Mouse (Mus musculus) kidney, postnatal 0 days (tissue): ENCODE data around the gene Cngb1. TPM values are rescaled to one million over a fixed set of nuclear protein-coding genes. Genes with fewer than 3 reads are reported as not detected.

Experiments
- ATAC-seq: fragments of 200-750 bp; cut with Nextera tagmentation; replicated peaks from 2 replicates; pipeline ENCODE4 v1.8.0; 2017; ENCODE audit warnings: low read depth, moderate number of reproducible peaks, moderate TSS enrichment, moderate library complexity; ENCODE audit not compliant: low FRiP score
- DNase-seq: peaks from one replicate; pipeline ENCODE4 v3.0.0-alpha.2; 2016; ENCODE audit warnings: low spot score
- H3K27ac ChIP-seq: fragments of 300-500 bp; sonication (generic); 2 replicates; pipeline ENCODE4 v1.5.1; 2014; ENCODE audit warnings: mild to moderate bottlenecking
- H3K27me3 ChIP-seq: fragments of 300-500 bp; sonication (generic); 2 replicates; pipeline ENCODE4 v1.6.1; 2014; ENCODE audit warnings: low read length, mixed read lengths; ENCODE audit not compliant: insufficient read depth
- H3K36me3 ChIP-seq: fragments of 300-500 bp; sonication (generic); 2 replicates; pipeline ENCODE4 v1.6.1; 2014; ENCODE audit warnings: low read length, mixed read lengths; ENCODE audit not compliant: insufficient read depth
- H3K4me1 ChIP-seq: fragments of 300-500 bp; sonication (generic); replicated peaks from 2 replicates; pipeline ENCODE4 v1.6.1; 2014; ENCODE audit warnings: antibody characterized with exemption, low read length, mixed read lengths; ENCODE audit not compliant: insufficient read depth
- H3K4me2 ChIP-seq: fragments of 300-500 bp; sonication (generic); 2 replicates; pipeline ENCODE4 v1.6.1; 2014; ENCODE audit warnings: mild to moderate bottlenecking, low read length, moderate library complexity, mixed read lengths
- H3K4me3 ChIP-seq: fragments of 300-500 bp; sonication (generic); replicated peaks from 2 replicates; pipeline ENCODE4 v1.5.1; 2014; ENCODE audit warnings: low read depth, low read length
- H3K9ac ChIP-seq: fragments of 300-500 bp; sonication (generic); 2 replicates; pipeline ENCODE4 v1.6.1; 2014; ENCODE audit warnings: low read depth, low read length
- H3K9me3 ChIP-seq: fragments of 300-500 bp; sonication (generic); replicated peaks from 2 replicates; pipeline ENCODE4 v1.6.1; 2016; ENCODE audit warnings: low read length, inconsistent platforms, mixed read lengths
- CTCF ChIP-seq: IDR thresholded peaks from 2 replicates; pipeline ENCODE4 v1.5.1; 2016; ENCODE audit warnings: antibody characterized with exemption, low read depth, mild to moderate bottlenecking, moderate library complexity
- WGBS: fragments of 180-500 bp; shearing (Covaris S2); extraction: QIAGEN DNeasy Blood & Tissue Kit; methylation state at CpG from one replicate; pipeline ENCODE4 v1.1.7; 2014; 5-methylcytosine and 5-hydroxymethylcytosine counted together
- polyA plus RNA-seq: library from polyadenylated mRNA; unstranded; fragments of >200 nt; fragmentation: Nextera tagmentation; extraction: Ambion mirVana; gene quantifications from 2 replicates; pipeline ENCODE4 v1.2.1, GENCODE M21; 2015

Cngb1 gene
- polyA plus RNA-seq, 1 experiment from 2014 or later, result 2.1 TPM

- H3K36me3 ChIP-seq, result no peaks in the 10 kb centered on the region
- ATAC-seq (peak; percentile 91), DNase-seq (peak; percentile 97)
- H3K27ac ChIP-seq, result peak overlapping the region; percentile 47; the same call in 1 of the 2 replicates
- TF ChIP-seq CTCF, result peak; percentile 92
- no peaks in the 10 kb centered on the region for H3K9me3 ChIP-seq
- H3K4me1 ChIP-seq, result no peaks in the 10 kb centered on the region
- 22% methylated on average over 16 of the region's 16 CpGs for WGBS
- no peak overlapping the region for H3K4me3 ChIP-seq
- no peak overlapping the region for H3K9ac ChIP-seq
- peak overlapping the region; percentile 59 for H3K4me2 ChIP-seq
- no peaks in the 10 kb centered on the region for H3K27me3 ChIP-seq
Measured at GRCm38 (mm10) chr8:95254564-95255434, 51.6 kb downstream of the Cngb1 start.

GRCm38 (mm10) chr8:95252056-95252455 is 54.3 kb downstream of the Cngb1 start:
- no peaks in the 10 kb centered on the region for H3K4me1 ChIP-seq
- no peak overlapping the region for H3K4me3 ChIP-seq
- H3K4me2 ChIP-seq, result no peak overlapping the region
- DNase-seq (no peak), ATAC-seq (no peak)
- TF ChIP-seq CTCF, result peak; percentile 15; the same call in 1 of the 2 replicates
- WGBS, result 63% methylated on average over 9 of the region's 9 CpGs
- no peaks in the 10 kb centered on the region for H3K9me3 ChIP-seq
- no peaks in the 10 kb centered on the region for H3K27me3 ChIP-seq
- no peaks in the 10 kb centered on the region for H3K36me3 ChIP-seq
- no peak overlapping the region for H3K9ac ChIP-seq
- no peak overlapping the region for H3K27ac ChIP-seq

GRCm38 (mm10) chr8:95249847-95250246 is 56.5 kb downstream of the Cngb1 start:
- no peaks in the 10 kb centered on the region for H3K27me3 ChIP-seq
- H3K27ac ChIP-seq, result no peak overlapping the region
- H3K4me3 ChIP-seq, result no peak overlapping the region
- H3K4me2 ChIP-seq, result no peak overlapping the region
- H3K36me3 ChIP-seq, result no peaks in the 10 kb centered on the region
- no peak overlapping the region for H3K9ac ChIP-seq
- H3K4me1 ChIP-seq, result no peaks in the 10 kb centered on the region
- TF ChIP-seq CTCF, result peak; percentile 56; the same call in 1 of the 2 replicates
- ATAC-seq (no peak), DNase-seq (no peak)
- 61% methylated on average over 4 of the region's 4 CpGs for WGBS
- no peaks in the 10 kb centered on the region for H3K9me3 ChIP-seq

- 71% methylated on average over 5 of the region's 5 CpGs for WGBS
- no peak for TF ChIP-seq CTCF
Measured at GRCm38 (mm10) chr8:95247277-95247676, 59.1 kb downstream of the Cngb1 start.

GRCm38 (mm10) chr8:95245180-95245579 is 61.2 kb downstream of the Cngb1 start:
- DNase-seq, result peak; percentile 48
- ATAC-seq, result no peak
- 0 out of 2 replicates have a peak overlapping the region, but pooled peaks have one; percentile 26 for H3K27ac ChIP-seq

More at GRCm38 (mm10) chr8:95247277-95247676, 59.1 kb downstream of the Cngb1 start:
- Histone ChIP-seq H3K9me3 (no peaks in the 10 kb centered on the region), H3K27me3 (no peaks in the 10 kb centered on the region), H3K9ac (no peak overlapping the region), H3K27ac (no peak overlapping the region), H3K36me3 (no peaks in the 10 kb centered on the region), H3K4me3 (no peak overlapping the region), H3K4me2 (no peak overlapping the region), H3K4me1 (0 out of 2 replicates have a peak, but pooled peaks cover 4% of the 10 kb centered on the region)
- DNase-seq (no peak), ATAC-seq (no peak)

GRCm38 (mm10) chr8:95243853-95244252 is 62.5 kb downstream of the Cngb1 start:
- H3K9ac ChIP-seq, result no peak overlapping the region
- 64% methylated on average over 4 of the region's 4 CpGs for WGBS
- H3K9me3 ChIP-seq, result no peaks in the 10 kb centered on the region
- H3K4me1 ChIP-seq, result 0 out of 2 replicates have a peak, but pooled peaks cover 4% of the 10 kb centered on the region
- ATAC-seq (no peak), DNase-seq (no peak)
- H3K27ac ChIP-seq, result no peak overlapping the region
- H3K36me3 ChIP-seq, result no peaks in the 10 kb centered on the region
- no peak overlapping the region for H3K4me2 ChIP-seq
- no peak for TF ChIP-seq CTCF
- H3K4me3 ChIP-seq, result no peak overlapping the region
- H3K27me3 ChIP-seq, result no peaks in the 10 kb centered on the region

More at GRCm38 (mm10) chr8:95245180-95245579, 61.2 kb downstream of the Cngb1 start:
- WGBS, result 40% methylated on average over 5 of the region's 5 CpGs
- no peak overlapping the region for H3K4me3 ChIP-seq
- H3K27me3 ChIP-seq, result no peaks in the 10 kb centered on the region
- 0 out of 2 replicates have a peak, but pooled peaks cover 4% of the 10 kb centered on the region for H3K4me1 ChIP-seq
- H3K4me2 ChIP-seq, result no peak overlapping the region
- no peak for TF ChIP-seq CTCF
- H3K36me3 ChIP-seq, result no peaks in the 10 kb centered on the region
- H3K9me3 ChIP-seq, result no peaks in the 10 kb centered on the region
- no peak overlapping the region for H3K9ac ChIP-seq
